Mouse (Mus musculus): ENCODE results near the gene Ptcd2.

DNA sequence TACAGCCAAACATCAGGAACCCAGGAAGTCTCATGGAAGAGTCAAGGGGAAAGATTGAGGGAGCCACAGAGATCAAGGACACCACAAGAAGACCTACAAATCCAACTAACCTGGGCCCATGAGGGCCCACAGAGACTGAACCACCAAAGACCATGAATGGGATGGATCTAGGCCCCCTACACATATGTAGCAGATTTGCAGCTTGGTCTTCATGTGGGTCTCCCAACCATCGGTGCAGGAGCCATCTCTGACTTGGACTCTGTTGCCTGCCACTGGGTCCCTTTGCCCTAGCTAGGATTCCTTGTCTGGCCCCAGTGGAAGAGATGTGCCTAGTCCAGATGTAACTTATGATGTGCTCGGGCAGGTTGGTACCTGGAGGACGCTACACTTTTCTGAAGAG is 72.5 kb downstream of the Ptcd2 start:
- no peak for TF ChIP-seq CTCF (IDR thresholded peaks at IDR 0.05; ENCODE audit: borderline replicate concordance, insufficient read depth, low read length)
- TF ChIP-seq POLR2A (IDR thresholded peaks at IDR 0.05; ENCODE audit: low read depth, low read length), result no peak

All from embryonic fibroblast, embryonic 13.5 days (primary cell).